Mouse (Mus musculus) small intestine, adult 2 months (tissue): Measurements from ENCODE around the gene Stk39.

Source experiments
- CTCF ChIP-seq: fragments of 200-500 bp; IDR thresholded peaks from 2 replicates; pipeline ENCODE4 v1.5.1; 2012; ENCODE audit warnings: low read depth, mild to moderate bottlenecking, control low read depth, inconsistent platforms, low read length, moderate library complexity, mixed read lengths; ENCODE audit not compliant: insufficient replicate concordance, insufficient read length; ENCODE audit errors: extremely low read depth
- POLR2A ChIP-seq: fragments of 200-500 bp; IDR thresholded peaks from 2 replicates; pipeline ENCODE4 v1.6.1; 2012; ENCODE audit warnings: low read depth, mild to moderate bottlenecking, control low read depth, inconsistent platforms, low read length, moderate library complexity

DNA sequence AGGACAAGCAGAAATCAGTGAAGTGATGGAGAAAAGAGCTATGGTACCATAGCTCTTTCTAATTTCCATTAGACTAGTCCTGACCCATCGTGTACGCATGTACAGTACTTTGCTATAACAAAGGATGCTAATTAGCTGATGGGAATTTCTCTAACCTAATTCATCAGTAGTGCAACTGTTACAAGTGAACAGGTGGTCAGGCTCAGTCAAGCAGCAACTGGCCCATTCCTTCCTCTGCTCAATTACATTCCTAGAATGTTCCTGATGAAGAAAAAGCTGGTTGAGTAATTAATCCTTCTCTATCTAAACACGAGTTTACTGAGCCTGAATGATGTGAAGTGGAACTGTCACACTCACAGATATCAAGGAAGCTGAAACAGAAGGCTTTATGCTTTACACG, 275.8 kb downstream of the Stk39 start:
- TF ChIP-seq CTCF: no peak
- TF ChIP-seq POLR2A: no peak
